Mouse (Mus musculus): ENCODE results near the gene Tgm4.

DNA sequence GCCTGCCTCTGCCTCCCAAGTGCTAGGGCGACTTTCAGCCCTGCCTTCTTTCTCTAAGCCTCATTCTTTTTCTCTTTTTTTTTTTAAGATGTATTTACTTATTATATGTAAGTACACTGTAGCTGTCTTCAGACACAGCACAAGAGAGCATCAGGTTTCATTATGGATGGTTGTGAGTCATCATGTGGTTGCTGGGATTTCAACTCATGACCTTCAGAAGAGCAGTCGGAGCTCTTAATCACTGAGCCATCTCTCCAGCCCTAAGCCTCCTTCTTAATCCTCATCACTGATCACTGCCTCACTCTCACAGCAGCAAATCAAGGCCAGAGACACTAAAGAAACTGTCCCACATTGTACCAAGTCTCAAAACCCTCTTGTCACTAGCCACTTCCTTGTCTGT is 10.3 kb upstream of the Tgm4 start:
- TF ChIP-seq CTCF (IDR thresholded peaks at IDR 0.05; ENCODE audit: borderline replicate concordance, extremely low read depth, insufficient read depth, insufficient read length) (no peak), POLR2A (IDR thresholded peaks at IDR 0.05; ENCODE audit: borderline replicate concordance, extremely low read depth, insufficient read depth, insufficient read length, poor library complexity, severe bottlenecking) (no peak)
